Mouse (Mus musculus) heart, embryonic 12.5 days (tissue): ENCODE results near the gene Shisa6. TPM values are rescaled to one million over a fixed set of nuclear protein-coding genes. Genes with fewer than 3 reads are reported as not detected.

Experiments
- ATAC-seq: fragments of 200-750 bp; cut with Nextera tagmentation; 2 replicates; pipeline ENCODE4 v1.8.0; 2017; ENCODE audit warnings: moderate TSS enrichment, moderate library complexity; ENCODE audit not compliant: insufficient number of reproducible peaks, low FRiP score
- H3K27ac ChIP-seq: fragments of 300-500 bp; sonication (generic); 2 replicates; pipeline ENCODE4 v1.5.1; 2016; ENCODE audit warnings: mild to moderate bottlenecking, moderate library complexity; ENCODE audit not compliant: poor library complexity, severe bottlenecking
- H3K27me3 ChIP-seq: fragments of 300-500 bp; sonication (generic); replicated peaks from 2 replicates; pipeline ENCODE4 v1.6.1; 2016; ENCODE audit warnings: mild to moderate bottlenecking, moderate library complexity
- H3K36me3 ChIP-seq: fragments of 300-500 bp; sonication (generic); 2 replicates; pipeline ENCODE4 v1.6.1; 2016; ENCODE audit warnings: mild to moderate bottlenecking, moderate library complexity
- H3K4me1 ChIP-seq: fragments of 300-500 bp; sonication (generic); replicated peaks from 2 replicates; pipeline ENCODE4 v1.6.1; 2016; ENCODE audit warnings: mild to moderate bottlenecking
- H3K4me2 ChIP-seq: fragments of 300-500 bp; sonication (generic); 2 replicates; pipeline ENCODE4 v1.6.1; 2016; ENCODE audit warnings: mild to moderate bottlenecking, moderate library complexity
- H3K4me3 ChIP-seq: fragments of 300-500 bp; sonication (generic); 2 replicates; pipeline ENCODE4 v1.5.1; 2016; ENCODE audit warnings: mild to moderate bottlenecking
- H3K9ac ChIP-seq: fragments of 300-500 bp; sonication (generic); 2 replicates; pipeline ENCODE4 v1.6.1; 2016; ENCODE audit warnings: mild to moderate bottlenecking, moderate library complexity
- H3K9me3 ChIP-seq: fragments of 300-500 bp; sonication (generic); replicated peaks from 2 replicates; pipeline ENCODE4 v1.6.1; 2016; ENCODE audit warnings: mild to moderate bottlenecking, moderate library complexity
- WGBS: fragments of 180-500 bp; shearing (Covaris S2); methylation state at CpG from one replicate; pipeline ENCODE4 v1.1.7; 2016; 5-methylcytosine and 5-hydroxymethylcytosine counted together
- polyA plus RNA-seq: library from polyadenylated mRNA; unstranded; fragments of >200 nt; fragmentation: Nextera tagmentation; extraction: Ambion mirVana; gene quantifications from 2 replicates; pipeline ENCODE4 v1.2.1, GENCODE M21; 2016

Shisa6 gene
- polyA plus RNA-seq, 1 experiment from 2014 or later = 0.28 TPM

- Histone ChIP-seq H3K4me3 (no peak overlapping the region), H3K4me1 (no peaks in the 10 kb centered on the region), H3K27me3 (no peaks in the 10 kb centered on the region), H3K36me3 (no peaks in the 10 kb centered on the region), H3K9me3 (no peaks in the 10 kb centered on the region), H3K9ac (no peak overlapping the region), H3K27ac (no peak overlapping the region), H3K4me2 (no peak overlapping the region)
- ATAC-seq = no peak
- WGBS = 57% methylated on average over 3 of the region's 3 CpGs
Observed at GRCm38 (mm10) chr11:66344822-66345221, 180.9 kb downstream of the Shisa6 start.

- Histone ChIP-seq H3K27me3 (no peaks in the 10 kb centered on the region), H3K4me1 (no peaks in the 10 kb centered on the region), H3K36me3 (no peaks in the 10 kb centered on the region), H3K4me2 (no peak overlapping the region), H3K9me3 (no peaks in the 10 kb centered on the region), H3K9ac (no peak overlapping the region), H3K27ac (no peak overlapping the region), H3K4me3 (no peak overlapping the region)
- ATAC-seq = no peak
Observed at GRCm38 (mm10) chr11:66336313-66336712, 189.5 kb downstream of the Shisa6 start.

- ATAC-seq = no peak
- Histone ChIP-seq H3K4me2 (no peak overlapping the region), H3K36me3 (no peaks in the 10 kb centered on the region), H3K27ac (no peak overlapping the region), H3K9ac (no peak overlapping the region), H3K27me3 (no peaks in the 10 kb centered on the region), H3K4me3 (no peak overlapping the region), H3K9me3 (no peaks in the 10 kb centered on the region), H3K4me1 (no peaks in the 10 kb centered on the region)
- 81% methylated on average over 7 of the region's 7 CpGs for WGBS
Observed at GRCm38 (mm10) chr11:66312764-66313163, 213.0 kb downstream of the Shisa6 start.

- no peak overlapping the region for H3K4me2 ChIP-seq
- 60% methylated on average over 1 of the region's 1 CpGs for WGBS
- H3K4me1 ChIP-seq = no peaks in the 10 kb centered on the region
- H3K4me3 ChIP-seq = no peak overlapping the region
- no peaks in the 10 kb centered on the region for H3K36me3 ChIP-seq
- no peak overlapping the region for H3K9ac ChIP-seq
- H3K9me3 ChIP-seq = peaks cover 4% of the 10 kb centered on the region; the same call in 1 of the 2 replicates
- H3K27me3 ChIP-seq = no peaks in the 10 kb centered on the region
- no peak for ATAC-seq
- H3K27ac ChIP-seq = no peak overlapping the region
Observed at GRCm38 (mm10) chr11:66304396-66304795, 221.4 kb downstream of the Shisa6 start.

- no peak overlapping the region for H3K4me2 ChIP-seq
- H3K4me3 ChIP-seq = no peak overlapping the region
- H3K9me3 ChIP-seq = no peaks in the 10 kb centered on the region
- H3K4me1 ChIP-seq = no peaks in the 10 kb centered on the region
- H3K9ac ChIP-seq = no peak overlapping the region
- H3K36me3 ChIP-seq = no peaks in the 10 kb centered on the region
- WGBS = 76% methylated on average over 2 of the region's 2 CpGs
- H3K27me3 ChIP-seq = no peaks in the 10 kb centered on the region
- no peak overlapping the region for H3K27ac ChIP-seq
- no peak for ATAC-seq
Observed at GRCm38 (mm10) chr11:66274707-66275081, 251.1 kb downstream of the Shisa6 start.

GRCm38 (mm10) chr11:66273904-66274706 lies 251.7 kb downstream of the Shisa6 start:
- Histone ChIP-seq H3K4me1 (no peaks in the 10 kb centered on the region), H3K4me2 (no peak overlapping the region), H3K4me3 (no peak overlapping the region), H3K27me3 (no peaks in the 10 kb centered on the region), H3K27ac (no peak overlapping the region), H3K36me3 (no peaks in the 10 kb centered on the region), H3K9ac (no peak overlapping the region), H3K9me3 (no peaks in the 10 kb centered on the region)
- ATAC-seq = no peak
- WGBS = 77% methylated on average over 8 of the region's 8 CpGs

- no peak overlapping the region for H3K9ac ChIP-seq
- no peak overlapping the region for H3K27ac ChIP-seq
- no peaks in the 10 kb centered on the region for H3K27me3 ChIP-seq
- H3K4me2 ChIP-seq = no peak overlapping the region
- 38% methylated on average over 3 of the region's 3 CpGs for WGBS
- no peak for ATAC-seq
- H3K4me3 ChIP-seq = no peak overlapping the region
- H3K36me3 ChIP-seq = no peaks in the 10 kb centered on the region
- no peaks in the 10 kb centered on the region for H3K9me3 ChIP-seq
- no peaks in the 10 kb centered on the region for H3K4me1 ChIP-seq
Observed at GRCm38 (mm10) chr11:66267029-66267428, 258.7 kb downstream of the Shisa6 start.

- Histone ChIP-seq H3K27ac (no peak overlapping the region), H3K4me2 (no peak overlapping the region), H3K9ac (no peak overlapping the region), H3K27me3 (no peaks in the 10 kb centered on the region), H3K9me3 (no peaks in the 10 kb centered on the region), H3K36me3 (no peaks in the 10 kb centered on the region), H3K4me1 (no peaks in the 10 kb centered on the region), H3K4me3 (no peak overlapping the region)
- WGBS = 61% methylated on average over 1 of the region's 1 CpGs
- ATAC-seq = no peak
Observed at GRCm38 (mm10) chr11:66265336-66265990, 260.3 kb downstream of the Shisa6 start.

- no peaks in the 10 kb centered on the region for H3K9me3 ChIP-seq
- ATAC-seq = no peak
- H3K9ac ChIP-seq = no peak overlapping the region
- no peak overlapping the region for H3K4me3 ChIP-seq
- H3K4me1 ChIP-seq = no peaks in the 10 kb centered on the region
- no peaks in the 10 kb centered on the region for H3K36me3 ChIP-seq
- H3K4me2 ChIP-seq = no peak overlapping the region
- no peaks in the 10 kb centered on the region for H3K27me3 ChIP-seq
- H3K27ac ChIP-seq = no peak overlapping the region
- WGBS = 58% methylated on average over 2 of the region's 2 CpGs
Observed at GRCm38 (mm10) chr11:66260205-66260604, 265.6 kb downstream of the Shisa6 start.

- H3K4me3 ChIP-seq = no peak overlapping the region
- 13% methylated on average over 3 of the region's 3 CpGs for WGBS
- no peaks in the 10 kb centered on the region for H3K36me3 ChIP-seq
- no peaks in the 10 kb centered on the region for H3K27me3 ChIP-seq
- H3K27ac ChIP-seq = no peak overlapping the region
- no peaks in the 10 kb centered on the region for H3K9me3 ChIP-seq
- no peak overlapping the region for H3K9ac ChIP-seq
- no peak overlapping the region for H3K4me2 ChIP-seq
- ATAC-seq = no peak
- H3K4me1 ChIP-seq = no peaks in the 10 kb centered on the region
Observed at GRCm38 (mm10) chr11:66258851-66259250, 266.9 kb downstream of the Shisa6 start.

GRCm38 (mm10) chr11:66247115-66247514 lies 278.6 kb downstream of the Shisa6 start:
- Histone ChIP-seq H3K4me2 (no peak overlapping the region), H3K27ac (no peak overlapping the region), H3K27me3 (no peaks in the 10 kb centered on the region), H3K9ac (no peak overlapping the region), H3K4me1 (no peaks in the 10 kb centered on the region), H3K9me3 (0 out of 2 replicates have a peak, but pooled peaks cover 2% of the 10 kb centered on the region), H3K4me3 (no peak overlapping the region), H3K36me3 (no peaks in the 10 kb centered on the region)
- ATAC-seq = no peak
- 83% methylated on average over 5 of the region's 5 CpGs for WGBS
